Mouse (Mus musculus): ENCODE results near the gene Map3k7.
A peak's percentile ranks its signal among the peaks of the same experiment; 100 is the strongest.

Map3k7 gene

GRCm38 (mm10) chr4:31963354-31964193 lies at the start of gene Map3k7:
Gene Map3k7 (plus strand): TSS chr4:31964097.
- peak; percentile 82 for DNase-seq (ENCODE audit: low spot score)

- no peak for DNase-seq (ENCODE audit: low spot score)
Measured at GRCm38 (mm10) chr4:31915114-31915513, 48.8 kb upstream of the Map3k7 start.

GRCm38 (mm10) chr4:31918717-31919116 lies 45.2 kb upstream of the Map3k7 start:
- DNase-seq (ENCODE audit: low spot score), result no peak

- DNase-seq (ENCODE audit: low spot score), result no peak
Measured at GRCm38 (mm10) chr4:31922215-31922614, 41.7 kb upstream of the Map3k7 start.

- no peak for DNase-seq (ENCODE audit: low spot score)
Measured at GRCm38 (mm10) chr4:31923437-31923836, 40.5 kb upstream of the Map3k7 start.

GRCm38 (mm10) chr4:31924301-31925185 lies 39.4 kb upstream of the Map3k7 start:
- DNase-seq (ENCODE audit: low spot score), result no peak

- DNase-seq (ENCODE audit: low spot score), result no peak
Measured at GRCm38 (mm10) chr4:31933171-31933570, 30.7 kb upstream of the Map3k7 start.

GRCm38 (mm10) chr4:31935831-31936306 lies 28.0 kb upstream of the Map3k7 start:
- no peak for DNase-seq (ENCODE audit: low spot score)

- DNase-seq (ENCODE audit: low spot score), result no peak
Measured at GRCm38 (mm10) chr4:31936358-31936757, 27.5 kb upstream of the Map3k7 start.

- DNase-seq (ENCODE audit: low spot score), result no peak
Measured at GRCm38 (mm10) chr4:31936911-31937375, 27.0 kb upstream of the Map3k7 start.

GRCm38 (mm10) chr4:31937376-31938281 lies 26.3 kb upstream of the Map3k7 start:
- no peak for DNase-seq (ENCODE audit: low spot score)

GRCm38 (mm10) chr4:31938416-31939106 lies 25.3 kb upstream of the Map3k7 start:
- no peak for DNase-seq (ENCODE audit: low spot score)

- DNase-seq (ENCODE audit: low spot score), result no peak
Measured at GRCm38 (mm10) chr4:31941616-31942015, 22.3 kb upstream of the Map3k7 start.

GRCm38 (mm10) chr4:31943045-31943444 lies 20.9 kb upstream of the Map3k7 start:
- DNase-seq (ENCODE audit: low spot score), result no peak

GRCm38 (mm10) chr4:31964194-31964875 lies 438 bp downstream of the Map3k7 start:
- DNase-seq (ENCODE audit: low spot score), result peak; percentile 4

- no peak for DNase-seq (ENCODE audit: low spot score)
Measured at GRCm38 (mm10) chr4:31965208-31965607, 1.3 kb downstream of the Map3k7 start.

GRCm38 (mm10) chr4:31971437-31971836 lies 7.5 kb downstream of the Map3k7 start:
- DNase-seq (ENCODE audit: low spot score), result no peak

GRCm38 (mm10) chr4:31972181-31972580 lies 8.3 kb downstream of the Map3k7 start:
- no peak for DNase-seq (ENCODE audit: low spot score)

- DNase-seq (ENCODE audit: low spot score), result no peak
Measured at GRCm38 (mm10) chr4:31975260-31975950, 11.5 kb downstream of the Map3k7 start.

GRCm38 (mm10) chr4:31981863-31982262 lies 18.0 kb downstream of the Map3k7 start:
- DNase-seq (ENCODE audit: low spot score), result no peak

Measured in left cerebral cortex, adult 11 months (tissue).